ENCODE assay signal across 8 mouse cellular contexts in the genomic region with DNA sequence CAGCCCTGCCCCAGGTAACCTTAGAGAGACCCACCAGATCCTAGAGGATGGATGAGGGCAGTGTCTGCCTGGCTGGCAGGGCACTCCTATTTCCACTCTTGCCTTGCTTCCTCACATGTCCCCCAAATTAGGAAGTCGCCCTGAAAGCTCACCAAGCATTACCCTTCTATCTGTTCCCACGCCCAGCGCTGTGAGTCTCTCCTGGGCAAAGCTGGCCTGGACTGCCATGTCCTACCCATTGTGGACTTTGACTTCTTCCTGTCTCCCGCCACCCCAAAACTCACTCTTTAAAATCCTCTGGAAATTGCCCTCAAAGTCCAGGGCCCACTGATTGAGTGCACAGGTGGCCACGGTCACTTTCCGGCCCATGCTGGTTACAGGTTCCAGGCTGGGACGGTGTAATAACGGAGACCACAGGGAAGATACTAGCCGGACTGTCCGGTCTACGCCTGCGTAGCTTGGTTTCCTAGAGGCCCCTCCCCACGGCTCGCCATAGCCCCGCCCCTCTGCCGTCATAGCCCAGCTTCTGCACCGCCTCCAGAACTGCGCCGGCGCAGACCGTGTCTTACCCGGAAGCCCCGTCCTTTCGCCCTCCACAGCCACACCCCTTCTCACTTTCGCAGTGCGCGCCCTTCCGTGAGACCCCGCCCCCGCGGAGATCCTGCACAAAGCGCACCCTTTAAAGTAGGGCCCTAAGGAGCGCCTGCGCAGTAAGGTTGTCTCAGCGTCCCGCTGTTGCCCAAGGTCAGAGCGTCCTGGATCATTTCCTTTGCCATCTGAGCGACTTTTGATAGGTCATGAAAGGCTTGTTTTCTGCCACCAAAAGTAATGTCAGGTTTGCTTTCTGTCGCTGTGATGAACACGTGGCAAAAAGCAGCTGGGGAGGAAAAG. TPM values are rescaled to one million over a fixed set of nuclear protein-coding genes. Genes with fewer than 3 reads are reported as not detected.
DNase-seq lines count a peak whose midpoint lies in the region; ATAC-seq lines count a peak whose summit lies in the region.

Gene Nadsyn1 (minus strand): TSS at position 475 of the 891 bp plus-strand sequence.
Gene Dhcr7 (plus strand): TSS at position 771 of the 891 bp plus-strand sequence.

- H3K4me1 ChIP-seq in brown adipose tissue, adult 24 weeks (ENCODE audit: control insufficient read depth, insufficient read depth, insufficient read length, low read length): peaks cover 9% of the 10 kb centered on the region
- H3K4me1 ChIP-seq in heart, embryonic 14.5 days (ENCODE audit: control insufficient read depth in 2 of 2, insufficient read depth in 2 of 2, low read length in 2 of 2): peaks cover 8 to 10% of the 10 kb centered on the region in 2 experiments
- peaks cover 24% of the 10 kb centered on the region for H3K4me1 ChIP-seq in liver, embryonic 13.5 days (replicated peaks)
- peaks cover 12% of the 10 kb centered on the region for H3K4me1 ChIP-seq in stomach, embryonic 16.5 days (ENCODE audit: control insufficient read depth, insufficient read depth, low read length)

- H3K27me3 ChIP-seq in heart, embryonic 14.5 days (ENCODE audit: control insufficient read depth, insufficient read depth, low read length): no peaks in the 10 kb centered on the region
- no peaks in the 10 kb centered on the region for H3K27me3 ChIP-seq in liver, embryonic 13.5 days
- no peaks in the 10 kb centered on the region for H3K27me3 ChIP-seq in stomach, embryonic 16.5 days (ENCODE audit: control insufficient read depth, insufficient read depth, low read length)

- DNase-seq in CD4-positive, CD25-positive, alpha-beta regulatory T cell, adult 2 months (ENCODE audit: low read depth, low spot score): peak; percentile 100
- peak; percentile 95 for DNase-seq in fibroblast of lung, adult 2 months (ENCODE audit: low read depth)
- DNase-seq in kidney, postnatal 14 days: peak; percentile 100
- DNase-seq in liver, embryonic 13.5 days: peak; percentile 98
- DNase-seq in neural tube, embryonic 10.5 days (ENCODE audit: extremely low spot score, low spot score): peak; percentile 98

- no peaks in the 10 kb centered on the region for H3K9me3 ChIP-seq in heart, embryonic 14.5 days (ENCODE audit: control insufficient read depth, low read length)
- no peaks in the 10 kb centered on the region for H3K9me3 ChIP-seq in liver, embryonic 13.5 days (replicated peaks)
- H3K9me3 ChIP-seq in stomach, embryonic 16.5 days (replicated peaks; ENCODE audit: control insufficient read depth, low read length): no peaks in the 10 kb centered on the region

- H3K4me2 ChIP-seq in heart, embryonic 14.5 days (ENCODE audit: low read length): peak within 1 kb of the TSS; percentile 69
- peak within 1 kb of the TSS; percentile 85 for H3K4me2 ChIP-seq in liver, embryonic 13.5 days
- peak within 1 kb of the TSS; percentile 92 for H3K4me2 ChIP-seq in stomach, embryonic 16.5 days (ENCODE audit: low read depth, low read length)

- H3K9ac ChIP-seq in heart, embryonic 14.5 days (ENCODE audit: low read length): peak within 1 kb of the TSS; percentile 80
- peak within 1 kb of the TSS; percentile 78 for H3K9ac ChIP-seq in liver, embryonic 13.5 days
- peak within 1 kb of the TSS; percentile 85 for H3K9ac ChIP-seq in stomach, embryonic 16.5 days (ENCODE audit: low read length)

- H3K36me3 ChIP-seq in heart, embryonic 14.5 days (ENCODE audit: control insufficient read depth, insufficient read depth, low read length): peaks cover 11% of the 10 kb centered on the region
- peaks cover 11% of the 10 kb centered on the region for H3K36me3 ChIP-seq in liver, embryonic 13.5 days
- H3K36me3 ChIP-seq in stomach, embryonic 16.5 days (ENCODE audit: control insufficient read depth, insufficient read depth, low read length): no peaks in the 10 kb centered on the region

- peak within 1 kb of the TSS; percentile 77 for H3K4me3 ChIP-seq in brown adipose tissue, adult 24 weeks (ENCODE audit: insufficient read depth, low read depth, low read length)
- H3K4me3 ChIP-seq in heart, embryonic 14.5 days (ENCODE audit: control insufficient read depth in 1 of 2, insufficient read depth in 1 of 2, low read depth in 1 of 2, low read length in 2 of 2): peak within 1 kb of the TSS; percentile 64 to 79
- peak within 1 kb of the TSS; percentile 71 for H3K4me3 ChIP-seq in liver, embryonic 13.5 days (replicated peaks)
- peak within 1 kb of the TSS; percentile 79 for H3K4me3 ChIP-seq in stomach, embryonic 16.5 days (replicated peaks; ENCODE audit: low read length)

- peak; percentile 99 for ATAC-seq in heart, embryonic 14.5 days (ENCODE audit: insufficient number of reproducible peaks, insufficient read depth, low FRiP score, low read depth)
- ATAC-seq in liver, embryonic 13.5 days (ENCODE audit: low read depth): peak; percentile 97
- ATAC-seq in stomach, embryonic 16.5 days (ENCODE audit: insufficient read depth, low FRiP score): peak; percentile 98

- under 1% methylated on average over 40 of the region's 40 CpGs for WGBS in heart, embryonic 14.5 days
- WGBS in liver, embryonic 13.5 days (ENCODE audit: insufficient replicate concordance): 1% methylated on average over 40 of the region's 40 CpGs
- WGBS in stomach, embryonic 16.5 days: under 1% methylated on average over 40 of the region's 40 CpGs

- H3K27ac ChIP-seq in brown adipose tissue, adult 24 weeks (replicated peaks; ENCODE audit: low read depth, low read length): peak within 1 kb of the TSS; percentile 98
- peak within 1 kb of the TSS; percentile 85 to 87 for H3K27ac ChIP-seq in heart, embryonic 14.5 days (replicated peaks in 1 of 2; ENCODE audit: control insufficient read depth in 1 of 2, insufficient read depth in 1 of 2, low read depth in 2 of 2, low read length in 2 of 2)
- peak within 1 kb of the TSS; percentile 77 for H3K27ac ChIP-seq in liver, embryonic 13.5 days
- peak within 1 kb of the TSS; percentile 62 for H3K27ac ChIP-seq in stomach, embryonic 16.5 days (ENCODE audit: low read length)

RNA-seq across cellular contexts. Expression of gene Nadsyn1, which starts in this region (rescaled TPM):
- 5.4 and 8.2 TPM in 2 replicates for polyA plus RNA-seq in brown adipose tissue, adult 24 weeks (2012; ENCODE audit: insufficient read depth, insufficient read length, missing spikeins)
- polyA plus RNA-seq in heart, embryonic 14.5 days (2014; fragmentation: Nextera tagmentation; extraction: Ambion mirVana): 7.2 and 9.2 TPM in 2 replicates
- 7.0 and 7.7 TPM in 2 replicates for polyA plus RNA-seq in liver, embryonic 13.5 days (2015; fragmentation: Nextera tagmentation; extraction: Ambion mirVana)
- 11.1 and 15.1 TPM in 2 replicates for polyA plus RNA-seq in stomach, embryonic 16.5 days (2015; fragmentation: Nextera tagmentation; extraction: Ambion mirVana)

RNA-seq across cellular contexts. Expression of gene Dhcr7, which starts in this region (rescaled TPM):
- 23.0 and 25.9 TPM in 2 replicates for polyA plus RNA-seq in brown adipose tissue, adult 24 weeks (2012; ENCODE audit: insufficient read depth, insufficient read length, missing spikeins)
- 20.2 and 24.7 TPM in 2 replicates for polyA plus RNA-seq in heart, embryonic 14.5 days (2014; fragmentation: Nextera tagmentation; extraction: Ambion mirVana)
- 38.0 and 52.5 TPM in 2 replicates for polyA plus RNA-seq in liver, embryonic 13.5 days (2015; fragmentation: Nextera tagmentation; extraction: Ambion mirVana)
- polyA plus RNA-seq in stomach, embryonic 16.5 days (2015; fragmentation: Nextera tagmentation; extraction: Ambion mirVana): 42.4 and 47.7 TPM in 2 replicates

Comparison
In these comparisons a context has a peak if more than half of its experiments do, and no peak if none do; other contexts are left out.
1. Peak in every context shown above with its lines: DNase-seq, ATAC-seq, H3K4me3 ChIP-seq and H3K27ac ChIP-seq.